ENCODE assay signal across 20 mouse cellular contexts in genomic region chr8:80825136-80825535, GRCm38 (mm10). TPM values are rescaled to one million over a fixed set of nuclear protein-coding genes. Genes with fewer than 3 reads are reported as not detected.
A peak's percentile ranks its signal among the peaks of the same experiment; 100 is the strongest.
DNase-seq lines count a peak whose midpoint lies in the region; ATAC-seq and TF ChIP-seq lines count a peak whose summit lies in the region.
"Had no signal": no experiment of that assay in that cellular context is flagged by ENCODE, and none has a peak within 500 bp of the region (broad histone marks: within the 10 kb centered on the region; RNA-seq: fewer than 3 reads in every experiment).

No protein-coding gene starts in this region.

- H3K27me3 ChIP-seq in forebrain, embryonic 13.5 days: no peaks in the 10 kb centered on the region
- H3K27me3 ChIP-seq in forebrain, embryonic 16.5 days (replicated peaks; ENCODE audit: control insufficient read depth, insufficient read depth, low read length): no peaks in the 10 kb centered on the region
- H3K27me3 ChIP-seq in hindbrain, embryonic 16.5 days (replicated peaks; ENCODE audit: control insufficient read depth, insufficient read depth, low read length): no peaks in the 10 kb centered on the region
- H3K27me3 ChIP-seq in hindbrain, embryonic 11.5 days (ENCODE audit: control insufficient read depth, insufficient read depth, low read length): no peaks in the 10 kb centered on the region
- H3K27me3 ChIP-seq in liver, embryonic 13.5 days: no peaks in the 10 kb centered on the region
- H3K27me3 ChIP-seq in liver, embryonic 12.5 days (replicated peaks): no peaks in the 10 kb centered on the region
- H3K27me3 ChIP-seq in midbrain, postnatal 0 days (ENCODE audit: insufficient read depth, low read length): no peaks in the 10 kb centered on the region
- H3K27me3 ChIP-seq: embryonic facial prominence, embryonic 15.5 days; limb, embryonic 15.5 days; neural tube, embryonic 13.5 days had no signal

- no peaks in the 10 kb centered on the region for H3K9me3 ChIP-seq in forebrain, embryonic 13.5 days (replicated peaks)
- no peaks in the 10 kb centered on the region for H3K9me3 ChIP-seq in forebrain, embryonic 16.5 days (ENCODE audit: control insufficient read depth, low read length)
- no peaks in the 10 kb centered on the region for H3K9me3 ChIP-seq in hindbrain, embryonic 16.5 days (ENCODE audit: control insufficient read depth, low read length)
- H3K9me3 ChIP-seq in hindbrain, embryonic 11.5 days (ENCODE audit: control insufficient read depth, low read length): no peaks in the 10 kb centered on the region
- no peaks in the 10 kb centered on the region for H3K9me3 ChIP-seq in liver, embryonic 13.5 days (replicated peaks)
- no peaks in the 10 kb centered on the region for H3K9me3 ChIP-seq in liver, embryonic 12.5 days (replicated peaks)
- H3K9me3 ChIP-seq in midbrain, postnatal 0 days (ENCODE audit: low read length): no peaks in the 10 kb centered on the region
- H3K9me3 ChIP-seq: embryonic facial prominence, embryonic 15.5 days; limb, embryonic 15.5 days; neural tube, embryonic 13.5 days had no signal

- 0 out of 2 replicates have a peak, but pooled peaks have one; percentile 22 for ATAC-seq in forebrain, embryonic 13.5 days
- ATAC-seq in forebrain, embryonic 16.5 days: no peak; the same call in 1 of the 2 replicates
- peak; percentile 18; the same call in 1 of the 2 replicates for ATAC-seq in hindbrain, embryonic 16.5 days
- no peak for ATAC-seq in hindbrain, embryonic 11.5 days (ENCODE audit: low FRiP score)
- 0 out of 2 replicates have a peak, but pooled peaks have one; percentile 26 for ATAC-seq in liver, embryonic 13.5 days (ENCODE audit: low read depth)
- no peak; the same call in 1 of the 2 replicates for ATAC-seq in liver, embryonic 12.5 days
- ATAC-seq in midbrain, postnatal 0 days (ENCODE audit: low FRiP score): 0 out of 2 replicates have a peak, but pooled peaks have one; percentile 20

- no peak for DNase-seq in hindbrain, embryonic 11.5 days (ENCODE audit: low spot score)
- no peak for DNase-seq in liver, embryonic 13.5 days
- no peak for DNase-seq in midbrain, postnatal 0 days (ENCODE audit: low spot score)
- DNase-seq: adrenal gland, postnatal 25 days; B cell, adult 2 months; cerebellum, adult 11 months; cerebellum, postnatal 25 days; heart, adult 18-20 months; heart, postnatal 4 days; layer of hippocampus, postnatal 36 days; lung, adult 18-20 months; lung, postnatal 14 days had no signal

- H3K4me3 ChIP-seq in forebrain, embryonic 13.5 days: no peak overlapping the region
- no peak overlapping the region for H3K4me3 ChIP-seq in forebrain, embryonic 16.5 days (replicated peaks; ENCODE audit: low read length)
- no peak overlapping the region for H3K4me3 ChIP-seq in hindbrain, embryonic 16.5 days (ENCODE audit: low read length)
- H3K4me3 ChIP-seq in hindbrain, embryonic 11.5 days (ENCODE audit: low read depth, low read length): no peak overlapping the region
- H3K4me3 ChIP-seq in liver, embryonic 13.5 days (replicated peaks): no peak overlapping the region
- H3K4me3 ChIP-seq in liver, embryonic 12.5 days: no peak overlapping the region
- H3K4me3 ChIP-seq in midbrain, postnatal 0 days (ENCODE audit: low read depth, low read length): no peak overlapping the region
- H3K4me3 ChIP-seq: embryonic facial prominence, embryonic 15.5 days; limb, embryonic 15.5 days; neural tube, embryonic 13.5 days had no signal

- H3K36me3 ChIP-seq in forebrain, embryonic 13.5 days (ENCODE audit: poor library complexity, severe bottlenecking): no peaks in the 10 kb centered on the region
- no peaks in the 10 kb centered on the region for H3K36me3 ChIP-seq in forebrain, embryonic 16.5 days (ENCODE audit: control insufficient read depth, insufficient read depth)
- no peaks in the 10 kb centered on the region for H3K36me3 ChIP-seq in hindbrain, embryonic 16.5 days (ENCODE audit: control insufficient read depth, insufficient read depth, low read length)
- no peaks in the 10 kb centered on the region for H3K36me3 ChIP-seq in hindbrain, embryonic 11.5 days (ENCODE audit: control insufficient read depth, insufficient read depth, low read length)
- H3K36me3 ChIP-seq in liver, embryonic 13.5 days: peaks cover 9% of the 10 kb centered on the region
- peaks cover 29% of the 10 kb centered on the region for H3K36me3 ChIP-seq in liver, embryonic 12.5 days
- no peaks in the 10 kb centered on the region for H3K36me3 ChIP-seq in midbrain, postnatal 0 days (ENCODE audit: insufficient read depth, low read length)
- H3K36me3 ChIP-seq: embryonic facial prominence, embryonic 15.5 days; limb, embryonic 15.5 days; neural tube, embryonic 13.5 days had no signal

- no peak overlapping the region for H3K4me2 ChIP-seq in forebrain, embryonic 13.5 days
- no peak overlapping the region for H3K4me2 ChIP-seq in forebrain, embryonic 16.5 days (ENCODE audit: low read length)
- no peak overlapping the region for H3K4me2 ChIP-seq in hindbrain, embryonic 16.5 days (ENCODE audit: low read length)
- no peak overlapping the region for H3K4me2 ChIP-seq in hindbrain, embryonic 11.5 days (replicated peaks; ENCODE audit: low read depth, low read length)
- H3K4me2 ChIP-seq in liver, embryonic 13.5 days: no peak overlapping the region
- H3K4me2 ChIP-seq in liver, embryonic 12.5 days: no peak overlapping the region
- H3K4me2 ChIP-seq in midbrain, postnatal 0 days (ENCODE audit: low read depth, low read length, poor library complexity, severe bottlenecking): no peak overlapping the region
- H3K4me2 ChIP-seq: embryonic facial prominence, embryonic 15.5 days; limb, embryonic 15.5 days; neural tube, embryonic 13.5 days had no signal

- H3K9ac ChIP-seq in forebrain, embryonic 13.5 days: no peak overlapping the region; the same call in 1 of the 2 replicates
- H3K9ac ChIP-seq in forebrain, embryonic 16.5 days (replicated peaks; ENCODE audit: low read depth, low read length): no peak overlapping the region
- no peak overlapping the region for H3K9ac ChIP-seq in hindbrain, embryonic 16.5 days (ENCODE audit: low read depth, low read length)
- no peak overlapping the region for H3K9ac ChIP-seq in hindbrain, embryonic 11.5 days (ENCODE audit: low read depth, low read length)
- no peak overlapping the region for H3K9ac ChIP-seq in liver, embryonic 13.5 days
- H3K9ac ChIP-seq in liver, embryonic 12.5 days: no peak overlapping the region
- H3K9ac ChIP-seq in midbrain, postnatal 0 days (replicated peaks; ENCODE audit: low read length, poor library complexity, severe bottlenecking): no peak overlapping the region
- H3K9ac ChIP-seq: embryonic facial prominence, embryonic 15.5 days; limb, embryonic 15.5 days; neural tube, embryonic 13.5 days had no signal

- 0 out of 2 replicates have a peak overlapping the region, but pooled peaks have one; percentile 6 for H3K27ac ChIP-seq in forebrain, embryonic 13.5 days
- H3K27ac ChIP-seq in forebrain, embryonic 16.5 days (ENCODE audit: low read length): no peak overlapping the region
- H3K27ac ChIP-seq in hindbrain, embryonic 16.5 days (ENCODE audit: low read depth, low read length): no peak overlapping the region
- H3K27ac ChIP-seq in hindbrain, embryonic 11.5 days (ENCODE audit: low read depth, low read length): no peak overlapping the region
- H3K27ac ChIP-seq in liver, embryonic 13.5 days: no peak overlapping the region
- H3K27ac ChIP-seq in liver, embryonic 12.5 days: no peak overlapping the region
- no peak overlapping the region for H3K27ac ChIP-seq in midbrain, postnatal 0 days (ENCODE audit: low read depth, low read length)
- H3K27ac ChIP-seq: embryonic facial prominence, embryonic 15.5 days; kidney, postnatal 0 days; limb, embryonic 15.5 days; neural tube, embryonic 13.5 days had no signal

- TF ChIP-seq CTCF in midbrain, postnatal 0 days (IDR thresholded peaks at IDR 0.05): no peak

- WGBS in forebrain, embryonic 13.5 days: 68% methylated on average over 4 of the region's 4 CpGs
- WGBS in forebrain, embryonic 16.5 days: 59% methylated on average over 4 of the region's 4 CpGs
- 54% methylated on average over 4 of the region's 4 CpGs for WGBS in hindbrain, embryonic 16.5 days
- WGBS in hindbrain, embryonic 11.5 days: 76% methylated on average over 4 of the region's 4 CpGs
- 61% methylated on average over 4 of the region's 4 CpGs for WGBS in liver, embryonic 13.5 days (ENCODE audit: insufficient replicate concordance)
- WGBS in liver, embryonic 12.5 days (ENCODE audit: insufficient replicate concordance): 68% methylated on average over 4 of the region's 4 CpGs
- WGBS in midbrain, postnatal 0 days: 64% methylated on average over 4 of the region's 4 CpGs

- peaks cover 42% of the 10 kb centered on the region for H3K4me1 ChIP-seq in forebrain, embryonic 13.5 days
- H3K4me1 ChIP-seq in forebrain, embryonic 16.5 days (replicated peaks; ENCODE audit: control insufficient read depth, insufficient read depth, low read length): peaks cover 14% of the 10 kb centered on the region
- peaks cover 6% of the 10 kb centered on the region; the same call in 1 of the 2 replicates for H3K4me1 ChIP-seq in hindbrain, embryonic 16.5 days (ENCODE audit: control insufficient read depth, insufficient read depth, low read depth, low read length)
- H3K4me1 ChIP-seq in hindbrain, embryonic 11.5 days (replicated peaks; ENCODE audit: control insufficient read depth, insufficient read depth, low read length): no peaks in the 10 kb centered on the region
- H3K4me1 ChIP-seq in liver, embryonic 13.5 days (replicated peaks): peaks cover 23% of the 10 kb centered on the region
- H3K4me1 ChIP-seq in liver, embryonic 12.5 days: peaks cover 19% of the 10 kb centered on the region
- H3K4me1 ChIP-seq in midbrain, postnatal 0 days (ENCODE audit: insufficient read depth, low read length): 0 out of 2 replicates have a peak, but pooled peaks cover 1% of the 10 kb centered on the region

RNA-seq across cellular contexts. Expression of gene Gab1, which starts 55.2 kb away (rescaled TPM):
- polyA plus RNA-seq in forebrain, embryonic 13.5 days (2015; fragmentation: Nextera tagmentation; extraction: Ambion mirVana): 10.8 TPM in 2 replicates
- 10.6 and 11.8 TPM in 2 replicates for polyA plus RNA-seq in forebrain, embryonic 16.5 days (2015; fragmentation: Nextera tagmentation; extraction: Ambion mirVana)
- 9.3 and 13.1 TPM in 2 replicates for polyA plus RNA-seq in hindbrain, embryonic 16.5 days (2015; fragmentation: Nextera tagmentation; extraction: Ambion mirVana)
- polyA plus RNA-seq in hindbrain, embryonic 11.5 days (2014; fragmentation: Nextera tagmentation; extraction: Ambion mirVana): 18.1 and 20.8 TPM in 2 replicates
- 7.7 and 10.7 TPM in 2 replicates for polyA plus RNA-seq in liver, embryonic 13.5 days (2015; fragmentation: Nextera tagmentation; extraction: Ambion mirVana)
- 13.1 and 14.6 TPM in 2 replicates for polyA plus RNA-seq in liver, embryonic 12.5 days (2016; fragmentation: Nextera tagmentation; extraction: Ambion mirVana)
- 18.3 and 20.5 TPM in 2 replicates for total RNA-seq in midbrain, postnatal 0 days (2014; rRNA removed)
- 8.7 TPM in 2 replicates for polyA plus RNA-seq in midbrain, postnatal 0 days (2015; fragmentation: Nextera tagmentation; extraction: Ambion mirVana)

Comparison
In these comparisons a context has a peak if more than half of its experiments do, and no peak if none do; other contexts are left out.
1. ATAC-seq: peak in forebrain, embryonic 13.5 days (single experiment), hindbrain, embryonic 16.5 days (single experiment), liver, embryonic 13.5 days (single experiment) and midbrain, postnatal 0 days (single experiment); none in forebrain, embryonic 16.5 days (single experiment), hindbrain, embryonic 11.5 days (single experiment) and liver, embryonic 12.5 days (single experiment).